Mouse (Mus musculus): ENCODE data around the gene Gm39115.
"Not testable (repeated sequence)": the region's sequence is repeated elsewhere in the genome, so short reads cannot be mapped to it uniquely, and the experiment has no call there.

The Gm39115 gene

DNA sequence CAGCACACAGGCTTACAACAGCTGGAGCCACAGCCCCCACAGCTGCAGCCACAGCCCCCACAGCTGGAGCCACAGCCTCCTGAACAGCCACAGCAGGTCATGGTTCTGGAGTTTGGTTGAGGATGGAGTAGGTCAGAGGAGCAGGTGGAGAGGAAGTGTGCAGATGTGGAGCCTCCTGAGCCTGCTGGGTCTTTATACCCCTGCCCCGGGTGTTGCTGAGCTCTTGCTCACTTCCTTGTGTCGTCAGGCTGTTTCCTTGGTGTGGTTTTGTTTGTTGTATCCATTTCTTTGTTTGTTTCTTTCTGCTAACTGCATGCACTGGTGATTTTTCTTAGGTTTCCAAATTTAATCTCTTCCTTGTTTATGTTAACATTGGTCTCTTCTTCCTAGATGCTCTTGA is at the start of gene Gm39115:
Gm39115 (minus strand) TSS at position 101 of the 400 bp plus-strand sequence.
- not testable (repeated sequence) for DNase-seq (ENCODE audit: low read depth, low spot score)

DNA sequence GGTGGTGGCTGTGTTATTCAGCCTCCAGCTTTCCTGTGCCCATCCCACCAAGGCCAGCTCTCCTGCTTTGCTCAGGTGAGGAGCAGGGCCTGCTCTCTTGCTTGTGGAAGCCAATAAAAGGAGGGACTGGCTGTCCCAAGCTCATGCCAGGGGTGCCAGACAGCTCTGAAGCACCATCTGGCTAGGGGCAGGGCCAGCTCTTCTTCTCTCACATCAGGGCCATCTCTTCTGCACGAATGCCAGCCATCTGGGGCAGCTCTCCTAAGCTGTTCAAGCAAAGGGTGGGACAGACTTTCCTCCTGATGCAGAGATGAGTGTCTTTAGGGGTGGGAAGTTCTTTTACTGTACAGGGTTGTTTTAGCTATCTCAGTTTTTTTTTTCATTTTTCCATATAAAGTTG is 45.2 kb upstream of the Gm39115 start:
- DNase-seq (ENCODE audit: low read depth, low spot score): no peak

DNA sequence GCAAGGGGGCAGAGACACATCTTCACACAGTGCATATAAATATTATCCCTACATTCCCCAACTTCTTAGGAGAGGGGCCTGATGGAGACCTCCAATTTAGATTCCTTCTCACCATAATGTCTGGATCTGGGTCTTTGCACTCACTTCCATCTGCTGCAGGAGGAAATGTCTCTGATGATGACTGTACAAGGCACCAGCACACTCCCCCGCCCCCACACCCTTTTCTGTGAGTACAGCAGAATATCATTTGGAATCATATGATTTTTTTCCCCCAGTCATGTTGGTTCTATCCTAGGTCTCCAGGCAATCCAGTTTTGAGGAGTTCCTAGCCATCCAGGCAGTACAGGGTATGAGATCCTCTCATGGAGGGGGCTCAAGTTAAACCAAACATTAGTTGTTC is 42.9 kb upstream of the Gm39115 start:
- DNase-seq (ENCODE audit: low read depth, low spot score): no peak

DNA sequence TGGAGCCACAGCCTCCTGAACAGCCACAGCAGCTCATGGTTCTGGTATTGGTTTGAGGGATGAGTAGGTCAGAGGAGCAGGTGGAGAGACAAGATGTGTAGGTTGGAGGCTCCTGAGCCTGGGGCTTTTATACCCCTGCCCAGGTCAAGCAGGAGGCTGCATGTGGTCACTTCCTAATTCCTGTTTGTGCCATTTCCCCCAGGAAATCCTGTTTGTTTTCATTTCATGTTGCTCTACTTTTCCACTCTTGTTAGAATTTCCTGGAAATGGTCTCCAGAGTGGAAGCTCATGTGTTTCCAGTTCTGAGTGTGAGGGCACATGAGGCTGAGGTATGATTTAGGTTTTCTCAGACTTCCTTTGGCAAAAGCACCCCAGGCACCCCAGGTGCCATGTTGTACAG is 40.1 kb upstream of the Gm39115 start, which contains the start of gene Krtap5-2:
Krtap5-2 (minus strand) TSS at position 101 of the 400 bp plus-strand sequence.
- not testable (repeated sequence) for DNase-seq (ENCODE audit: low read depth, low spot score)

DNA sequence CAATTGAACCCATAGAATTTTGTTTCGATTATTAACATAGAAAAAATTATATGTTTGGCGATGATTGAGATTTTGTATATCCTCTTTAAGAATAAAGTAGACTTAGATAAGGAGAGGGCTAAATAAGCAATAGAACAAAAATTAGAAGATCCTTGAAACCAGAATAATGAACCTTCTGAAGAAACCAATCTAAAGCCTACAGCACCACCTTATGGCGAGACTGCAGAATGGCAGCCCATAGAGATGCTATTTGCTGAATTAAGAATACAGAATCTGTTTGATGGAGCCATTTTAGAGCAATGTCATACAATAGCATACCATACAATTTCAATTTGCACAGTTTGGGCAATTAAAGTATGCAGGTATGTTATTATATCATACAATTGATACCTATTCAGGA is 34.0 kb upstream of the Gm39115 start:
- DNase-seq (ENCODE audit: low read depth, low spot score): peak; percentile 22

DNA sequence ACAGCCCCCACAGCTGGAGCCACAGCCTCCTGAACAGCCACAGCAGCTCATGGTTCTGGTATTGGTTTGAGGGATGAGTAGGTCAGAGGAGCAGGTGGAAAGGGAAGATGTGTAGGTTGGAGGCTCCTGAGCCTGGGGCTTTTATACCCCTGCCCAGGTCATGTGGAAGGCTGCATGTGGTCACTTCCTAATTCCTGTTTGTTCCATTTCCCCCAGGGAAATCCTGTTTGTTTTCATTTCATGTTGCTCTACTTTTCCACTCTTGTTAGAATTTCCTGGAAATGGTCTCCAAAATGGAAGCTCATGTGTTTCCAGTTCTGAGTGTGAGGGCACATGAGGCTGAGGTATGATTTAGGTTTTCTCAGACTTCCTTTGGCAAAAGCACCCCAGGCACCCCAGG is 29.8 kb upstream of the Gm39115 start, which contains the start of gene Gm4553:
Gm4553 (minus strand) TSS at position 101 of the 400 bp plus-strand sequence.
- not testable (repeated sequence) for DNase-seq (ENCODE audit: low read depth, low spot score)

DNA sequence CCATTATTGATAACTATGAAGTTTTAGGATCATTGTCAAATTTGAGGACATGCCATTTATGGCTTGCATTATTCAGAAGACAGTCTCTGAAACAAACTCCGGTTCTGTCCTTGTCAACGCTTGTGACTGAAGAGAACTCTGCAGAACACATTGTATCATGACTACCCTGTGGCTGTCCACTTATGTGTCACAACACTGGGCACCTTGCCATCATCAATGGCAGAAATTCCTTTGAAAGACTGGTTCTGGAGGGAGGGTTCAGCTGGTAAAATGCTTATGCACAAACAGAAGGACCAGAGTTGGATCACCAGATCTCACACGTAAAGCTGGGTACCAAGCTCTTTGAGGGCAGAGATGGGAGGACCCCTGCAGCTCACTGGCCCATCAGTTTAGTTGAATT is 23.5 kb upstream of the Gm39115 start:
- DNase-seq (ENCODE audit: low read depth, low spot score): no peak

GRCm38 (mm10) chr7:142157013-142157412 is 21.2 kb upstream of the Gm39115 start, which contains the start of gene Gm29735:
TSS of gene Gm29735 (minus strand) at chr7:142157113.
- DNase-seq (ENCODE audit: low read depth, low spot score): not testable (repeated sequence)

DNA sequence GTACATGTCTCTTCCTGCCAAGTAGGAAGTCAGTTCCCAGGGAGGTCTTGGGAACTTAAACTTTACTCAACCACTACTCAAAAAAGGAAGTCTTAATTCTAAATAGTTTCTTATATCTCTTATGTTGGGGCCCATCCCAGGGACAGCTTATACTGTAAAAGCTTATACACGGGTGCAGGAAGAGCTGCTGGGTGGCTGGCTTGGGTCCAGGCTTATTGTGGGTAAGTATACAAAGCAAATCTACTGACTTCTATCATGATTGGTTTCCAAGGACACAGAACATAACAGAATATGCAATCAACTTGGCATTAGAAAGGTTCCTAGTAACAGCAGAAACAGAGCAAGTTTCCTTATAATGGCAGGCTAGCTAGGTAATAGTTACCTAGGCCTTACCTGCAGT is 19.5 kb upstream of the Gm39115 start:
- DNase-seq (ENCODE audit: low read depth, low spot score): no peak

DNA sequence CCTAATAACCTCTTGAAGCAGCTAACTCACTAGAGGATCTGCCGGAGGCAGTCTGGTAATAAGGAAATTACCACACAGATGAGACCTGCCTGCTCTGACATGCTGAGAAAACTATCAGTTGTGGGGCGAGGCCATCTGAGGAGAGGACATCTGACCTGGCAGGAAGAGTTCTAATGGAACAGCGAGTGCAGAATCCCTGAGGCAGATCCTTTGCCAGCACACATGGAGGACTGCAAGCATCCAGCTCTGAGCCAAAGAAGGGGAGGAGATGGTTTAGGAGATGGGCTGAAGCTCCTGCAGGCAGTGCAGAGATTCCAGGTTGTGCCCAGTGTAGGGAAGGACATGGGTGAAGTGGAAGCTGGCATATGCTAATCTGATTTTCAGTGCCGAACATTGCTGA is 16.4 kb upstream of the Gm39115 start:
- no peak for DNase-seq (ENCODE audit: low read depth, low spot score)

DNA sequence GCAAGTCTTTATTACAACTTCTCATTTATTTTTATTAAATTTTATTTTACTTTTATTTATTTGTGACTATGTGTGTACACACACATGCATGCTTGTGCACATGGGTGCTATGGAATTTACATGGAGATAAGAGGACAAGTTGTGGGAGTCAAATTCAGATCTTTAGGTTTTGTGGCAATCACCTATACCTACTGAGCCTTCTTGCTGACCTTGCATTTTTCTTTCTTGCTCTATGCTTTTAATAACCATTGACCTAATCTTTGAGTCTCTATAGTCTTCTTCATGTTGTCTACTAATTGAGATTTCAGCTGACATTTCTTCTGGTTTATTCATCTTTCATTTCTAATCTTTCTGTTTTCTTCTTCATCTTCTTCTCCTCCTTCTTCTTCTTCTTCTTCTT is 12.8 kb upstream of the Gm39115 start:
- DNase-seq (ENCODE audit: low read depth, low spot score): no peak

DNA sequence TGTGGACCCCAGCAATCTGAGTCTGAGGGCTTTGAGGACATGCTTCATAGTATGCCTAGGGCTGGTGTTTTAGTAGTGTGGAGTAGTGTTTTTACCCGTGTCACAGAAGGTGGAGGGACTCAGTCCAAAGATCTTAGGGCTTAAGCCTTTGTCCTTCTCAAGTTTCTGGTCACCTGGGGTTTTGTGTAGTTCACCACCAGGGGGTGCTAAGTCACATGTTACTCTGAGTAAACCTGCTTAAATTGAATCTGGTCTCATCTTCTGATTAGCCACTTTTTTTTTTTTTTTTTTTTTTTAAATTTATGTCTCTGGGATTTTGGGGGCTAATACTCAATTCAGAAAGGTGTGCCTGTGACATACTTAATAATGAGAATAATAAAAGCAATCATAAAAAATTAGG is 10.2 kb upstream of the Gm39115 start:
- DNase-seq (ENCODE audit: low read depth, low spot score): peak; percentile 32

DNA sequence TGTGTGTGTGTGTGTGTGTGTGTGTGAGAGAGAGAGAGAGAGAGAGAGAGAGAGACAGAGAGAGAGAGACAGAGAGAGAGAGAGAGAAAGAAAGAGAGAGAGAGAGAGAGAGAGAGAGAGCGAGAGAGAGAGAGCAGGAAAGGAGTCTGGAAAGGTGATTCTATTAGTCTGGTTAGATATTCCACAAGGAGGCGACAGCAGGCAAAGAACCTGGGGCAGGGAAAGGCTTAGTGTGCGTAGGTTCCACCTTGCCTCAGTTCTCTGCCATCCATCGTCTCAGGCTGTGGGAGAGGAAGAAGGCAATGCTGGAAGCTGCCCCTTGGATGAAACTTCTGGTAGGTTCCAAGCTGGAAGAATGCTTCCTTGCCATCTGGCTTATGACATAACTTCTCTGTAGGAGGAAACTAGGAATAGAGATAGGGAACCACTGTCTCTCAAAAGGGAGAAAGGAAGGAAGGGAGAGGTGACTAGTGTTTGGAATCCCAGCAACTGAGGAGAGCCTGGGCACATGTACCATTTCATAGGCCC is 9.6 kb upstream of the Gm39115 start:
- no peak for DNase-seq (ENCODE audit: low read depth, low spot score)

DNA sequence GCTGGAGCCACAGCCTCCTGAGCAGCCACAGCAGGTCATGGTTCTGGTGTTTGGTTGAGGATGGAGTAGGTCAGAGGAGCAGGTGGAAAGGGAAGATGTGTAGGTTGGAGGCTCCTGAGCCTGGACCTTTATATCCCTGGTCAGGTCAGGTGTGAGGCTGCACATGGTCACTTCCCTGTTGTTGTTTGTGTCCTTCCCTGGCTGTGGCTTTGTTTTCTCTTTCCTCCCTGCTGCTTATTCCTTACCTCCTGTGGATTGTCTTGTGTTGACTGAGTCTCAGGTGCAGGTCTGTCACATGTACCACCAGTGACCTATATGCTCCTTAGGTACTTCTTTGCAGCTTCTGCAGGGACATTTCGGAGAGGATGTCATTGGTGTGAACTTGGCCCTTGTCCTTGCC is 8.7 kb upstream of the Gm39115 start, which contains the start of gene Gm45337:
Gm45337 (minus strand) TSS at position 101 of the 400 bp plus-strand sequence.
- DNase-seq (ENCODE audit: low read depth, low spot score): no peak

DNA sequence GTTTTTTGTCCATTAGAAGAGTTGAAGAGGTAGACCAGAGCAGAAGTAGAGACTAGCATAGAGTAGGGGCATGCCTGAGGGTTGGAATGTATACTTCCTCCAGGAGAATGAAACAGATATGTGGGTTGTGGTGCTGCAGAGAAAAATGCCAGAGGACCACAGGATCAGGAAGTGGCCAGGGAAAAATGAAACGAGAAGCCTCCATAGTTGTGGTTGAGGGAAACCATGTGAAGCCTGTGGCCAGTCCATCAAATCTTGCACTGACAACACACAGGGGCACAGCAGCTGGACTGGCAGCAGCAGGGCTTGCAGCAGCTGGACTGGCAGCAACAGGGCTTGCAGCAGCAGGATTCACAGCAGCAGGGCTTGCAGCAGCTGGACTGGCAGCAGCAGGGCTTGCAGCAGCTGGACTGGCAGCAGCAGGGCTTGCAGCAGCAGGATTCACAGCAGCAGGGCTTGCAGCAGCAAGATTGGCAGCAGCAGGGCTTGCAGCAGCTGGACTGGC is 7.7 kb upstream of the Gm39115 start:
- DNase-seq (ENCODE audit: low read depth, low spot score): not testable (repeated sequence)

DNA sequence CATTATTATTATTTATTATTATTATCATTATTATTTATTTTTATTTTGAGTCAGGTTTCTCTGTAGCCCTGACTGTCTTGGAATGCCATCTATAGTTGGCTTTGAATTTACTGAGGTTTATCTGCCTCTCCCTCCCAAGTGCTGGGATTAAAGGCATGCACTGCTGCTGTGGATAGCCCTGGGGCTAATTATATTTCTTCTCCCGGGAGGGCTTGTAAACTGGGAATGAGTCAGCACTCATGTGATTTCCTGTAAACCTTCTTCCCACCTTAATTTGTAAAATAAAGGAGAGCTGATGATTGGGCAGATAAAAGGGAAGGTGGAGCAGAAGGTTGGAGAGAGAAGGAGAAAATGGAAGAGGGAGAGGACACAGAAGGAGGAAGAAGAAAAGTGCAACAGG is 4.9 kb upstream of the Gm39115 start:
- DNase-seq (ENCODE audit: low read depth, low spot score): no peak

GRCm38 (mm10) chr7:142134206-142134995 is 1.4 kb downstream of the Gm39115 start:
- DNase-seq (ENCODE audit: low read depth, low spot score): peak; percentile 57

DNA sequence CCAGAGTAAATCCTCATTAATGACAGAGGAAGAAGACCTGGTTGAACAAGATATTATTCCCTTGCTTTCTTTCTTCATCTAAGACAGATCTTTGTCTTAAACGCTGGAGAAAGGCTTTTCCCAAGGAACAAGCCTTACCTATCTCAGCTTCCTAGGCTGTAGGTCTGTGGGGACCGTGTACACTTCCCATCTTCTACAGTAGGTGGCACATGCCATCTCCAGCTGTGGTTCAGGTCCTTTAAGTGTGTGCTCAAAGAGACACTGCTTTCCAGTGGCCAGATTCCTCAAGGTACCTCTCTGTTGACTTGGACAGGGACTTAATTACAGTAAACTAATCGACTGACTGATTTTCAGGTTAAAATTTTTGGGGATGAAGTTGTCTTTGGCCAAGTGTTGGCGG is 7.0 kb downstream of the Gm39115 start:
- DNase-seq (ENCODE audit: low read depth, low spot score): no peak

GRCm38 (mm10) chr7:142120629-142121028 is 15.2 kb downstream of the Gm39115 start, which contains the start of gene Gm45618:
TSS of gene Gm45618 (minus strand) at chr7:142120729.
- not testable (repeated sequence) for DNase-seq (ENCODE audit: low read depth, low spot score)

DNA sequence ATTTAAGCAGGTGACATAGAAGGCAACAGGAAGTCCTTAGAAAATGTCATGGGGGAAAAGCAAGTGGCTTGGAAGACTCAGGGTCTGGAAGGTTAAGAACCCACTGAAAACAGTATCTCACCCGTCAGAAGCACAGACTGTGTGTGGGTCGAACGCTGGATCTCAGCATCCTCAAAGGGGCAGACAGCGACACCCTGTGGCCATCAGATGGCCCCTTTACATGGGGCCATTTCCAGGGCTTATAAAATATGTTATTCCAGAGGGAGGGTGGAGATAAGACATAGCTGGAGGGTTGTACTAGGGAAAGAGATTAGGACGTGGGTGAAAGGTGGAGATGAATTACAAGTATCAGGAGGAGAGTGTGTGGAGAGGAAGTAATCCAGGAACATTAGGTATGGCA is 16.2 kb downstream of the Gm39115 start:
- DNase-seq (ENCODE audit: low read depth, low spot score): no peak

GRCm38 (mm10) chr7:142104747-142105146 is 31.1 kb downstream of the Gm39115 start:
- no peak for DNase-seq (ENCODE audit: low read depth, low spot score)

GRCm38 (mm10) chr7:142097776-142098175 is 38.1 kb downstream of the Gm39115 start:
- peak; percentile 78 for DNase-seq (ENCODE audit: low read depth, low spot score)

GRCm38 (mm10) chr7:142096701-142097100 is 39.1 kb downstream of the Gm39115 start:
- DNase-seq (ENCODE audit: low read depth, low spot score): no peak

Data from retina, adult 2 months (tissue).